Mouse (Mus musculus) ovary, postnatal 10 days (tissue): Measurements from ENCODE around the gene Atrnl1.

Experiments used
- DNase-seq: peaks from one replicate; pipeline ENCODE4 v3.0.0; 2022; ENCODE audit warnings: low spot score

The Atrnl1 gene

GRCm38 (mm10) chr19:57926164-57926860, 315.5 kb downstream of the Atrnl1 start:
- DNase-seq = no peak

DNA sequence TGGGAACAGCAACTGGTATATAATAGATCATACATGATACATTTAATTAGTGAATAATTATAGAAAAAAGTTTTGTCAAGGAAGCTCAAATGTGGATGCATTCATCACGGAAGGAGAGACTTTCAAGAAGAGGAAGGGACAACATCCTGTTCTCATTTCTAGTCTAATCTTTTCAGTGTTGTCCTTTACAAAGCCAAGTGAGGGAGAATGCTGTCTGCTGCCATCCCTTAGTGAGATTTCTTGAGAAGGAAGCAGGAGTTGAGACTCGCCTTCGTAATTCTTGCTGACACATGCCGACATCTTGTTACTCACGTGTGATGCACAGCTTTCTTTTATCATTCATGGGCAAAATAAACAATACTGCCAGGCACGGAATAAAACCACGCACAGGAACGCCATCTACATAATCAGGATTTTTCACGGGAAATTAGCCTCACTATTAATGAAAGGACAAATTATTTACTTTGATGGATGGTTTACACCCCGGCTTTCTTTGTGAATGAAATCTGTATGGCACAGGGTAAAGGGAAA, 316.2 kb downstream of the Atrnl1 start:
- no peak for DNase-seq

GRCm38 (mm10) chr19:57927566-57928523, 317.0 kb downstream of the Atrnl1 start:
- no peak for DNase-seq

DNA sequence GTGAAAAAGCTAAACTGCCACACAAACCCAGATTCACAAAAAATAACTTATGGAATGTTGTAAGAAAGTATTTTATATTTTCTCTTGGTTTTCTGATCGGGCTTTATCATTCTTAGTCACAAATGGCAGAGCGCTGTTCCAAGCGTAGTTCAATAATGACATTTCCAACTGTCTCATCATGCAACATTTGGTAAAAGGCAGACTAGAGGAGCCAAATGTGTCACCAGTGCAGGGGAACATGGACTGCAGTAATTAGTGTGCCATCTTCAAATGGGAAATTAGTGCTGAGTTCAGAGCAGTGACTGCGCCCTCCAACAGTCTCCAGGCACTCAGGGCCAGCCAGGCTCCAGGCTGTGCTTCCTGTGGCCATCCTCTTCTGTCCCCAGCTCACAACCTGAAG, 320.8 kb downstream of the Atrnl1 start:
- no peak for DNase-seq

GRCm38 (mm10) chr19:57936865-57937264, 326.0 kb downstream of the Atrnl1 start:
- DNase-seq = no peak

DNA sequence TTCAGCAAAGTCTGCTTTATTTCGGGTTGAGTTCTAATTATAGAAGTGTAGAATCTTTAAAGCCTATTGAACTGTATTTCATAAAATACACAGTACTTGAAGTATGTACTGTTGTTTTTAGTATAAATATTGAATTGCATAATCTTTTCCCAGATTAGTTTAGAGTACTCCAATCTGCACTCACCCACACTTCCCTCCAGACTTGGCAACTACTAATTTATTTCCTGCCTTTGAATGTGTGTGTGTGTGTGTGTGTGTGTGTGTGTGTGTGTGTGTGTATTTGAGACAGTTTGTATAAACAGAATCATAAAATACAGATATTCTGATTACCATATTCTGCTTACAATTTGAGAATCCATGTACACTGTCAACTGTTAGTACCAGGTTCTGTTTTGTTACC, 328.3 kb downstream of the Atrnl1 start:
- no peak for DNase-seq

DNA sequence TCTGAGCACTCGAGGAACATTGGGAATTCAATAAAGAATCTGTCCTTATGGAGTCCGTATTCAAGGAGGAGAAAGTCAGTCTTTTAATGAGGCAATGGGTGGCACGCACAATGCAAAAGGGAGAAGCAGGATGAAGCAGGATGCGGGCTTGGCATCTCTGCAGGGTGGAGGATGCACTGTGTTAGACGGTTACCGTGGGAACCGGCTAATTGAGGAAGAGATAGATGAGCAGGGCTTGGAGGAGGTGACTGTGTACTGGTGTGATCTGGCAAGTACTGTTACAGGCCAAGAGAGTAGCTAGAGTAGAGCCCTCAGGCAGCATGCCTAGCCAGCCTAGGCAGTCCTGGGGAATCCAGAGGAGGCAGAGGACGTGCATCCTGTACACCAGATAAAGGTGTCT, 330.7 kb downstream of the Atrnl1 start:
- no peak for DNase-seq

DNA sequence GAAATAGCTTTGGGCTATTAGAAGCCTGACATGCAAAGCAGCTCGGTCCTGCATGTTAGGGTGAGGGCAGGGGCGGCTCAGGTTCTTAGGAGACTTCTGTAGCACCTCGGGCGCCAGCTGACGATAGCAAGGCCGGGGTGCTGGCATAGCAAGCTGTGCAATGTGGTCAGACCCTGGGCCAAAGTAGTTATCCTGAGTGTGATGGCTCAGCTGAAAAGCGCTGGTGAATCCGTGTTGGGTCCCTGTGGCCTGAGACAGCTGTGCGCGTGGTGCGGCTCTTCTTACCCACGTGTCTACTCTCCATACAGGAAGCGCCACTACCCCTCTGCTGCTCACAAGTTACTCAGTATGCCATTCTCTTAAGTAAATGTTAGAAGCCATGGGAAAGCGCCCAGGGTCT, 331.4 kb downstream of the Atrnl1 start:
- no peak for DNase-seq

GRCm38 (mm10) chr19:57943308-57943707, 332.5 kb downstream of the Atrnl1 start:
- no peak for DNase-seq

DNA sequence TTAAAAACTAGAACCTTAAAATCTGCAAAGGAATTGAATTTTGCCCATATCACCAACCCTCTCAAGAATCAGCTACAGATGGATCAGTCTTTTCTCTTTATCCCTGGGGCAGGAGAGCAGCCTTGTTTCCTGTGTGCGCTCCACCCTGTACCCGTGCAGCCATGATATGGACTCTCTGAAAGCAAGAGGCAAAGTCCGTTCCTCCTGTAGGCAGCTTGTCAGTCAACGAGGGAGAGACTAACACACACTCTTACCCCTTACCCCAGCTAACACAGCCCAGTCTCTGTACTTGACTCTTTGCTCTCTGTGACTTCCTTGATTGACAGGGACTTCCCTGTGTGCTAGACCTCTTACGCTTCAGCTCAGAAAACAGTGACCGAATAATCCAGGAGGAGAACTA, 333.8 kb downstream of the Atrnl1 start:
- DNase-seq = no peak

DNA sequence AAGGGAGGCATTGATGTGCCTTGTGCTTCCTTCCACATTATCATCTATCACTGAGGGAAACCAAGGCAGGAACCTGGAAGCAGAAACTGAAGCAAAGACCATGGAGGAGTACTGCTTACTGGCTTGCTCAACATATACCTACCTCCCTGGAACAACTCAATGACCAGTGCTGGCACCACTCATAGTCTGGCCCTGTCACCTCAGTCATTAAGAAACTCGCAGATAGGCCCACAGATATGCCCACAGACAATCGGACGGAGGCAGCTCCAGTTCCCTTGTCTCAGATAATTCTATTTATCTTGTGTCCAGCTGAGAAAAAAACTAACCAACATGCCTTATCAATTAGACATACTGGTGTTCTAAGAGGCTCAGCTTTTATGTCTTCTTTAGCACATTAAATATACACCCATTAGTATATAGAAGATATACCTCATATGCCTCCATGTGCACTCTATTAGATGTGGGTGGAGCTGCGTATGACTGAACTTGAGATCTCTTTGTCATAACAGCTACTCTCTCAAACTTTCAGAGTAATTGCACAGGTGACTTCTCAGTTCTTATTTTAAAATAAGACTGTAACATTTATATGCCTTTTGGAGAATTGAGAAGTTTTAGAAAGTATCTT, 334.9 kb downstream of the Atrnl1 start:
- no peak for DNase-seq

- DNase-seq = no peak
Measured at GRCm38 (mm10) chr19:57948489-57948888, 337.7 kb downstream of the Atrnl1 start.

DNA sequence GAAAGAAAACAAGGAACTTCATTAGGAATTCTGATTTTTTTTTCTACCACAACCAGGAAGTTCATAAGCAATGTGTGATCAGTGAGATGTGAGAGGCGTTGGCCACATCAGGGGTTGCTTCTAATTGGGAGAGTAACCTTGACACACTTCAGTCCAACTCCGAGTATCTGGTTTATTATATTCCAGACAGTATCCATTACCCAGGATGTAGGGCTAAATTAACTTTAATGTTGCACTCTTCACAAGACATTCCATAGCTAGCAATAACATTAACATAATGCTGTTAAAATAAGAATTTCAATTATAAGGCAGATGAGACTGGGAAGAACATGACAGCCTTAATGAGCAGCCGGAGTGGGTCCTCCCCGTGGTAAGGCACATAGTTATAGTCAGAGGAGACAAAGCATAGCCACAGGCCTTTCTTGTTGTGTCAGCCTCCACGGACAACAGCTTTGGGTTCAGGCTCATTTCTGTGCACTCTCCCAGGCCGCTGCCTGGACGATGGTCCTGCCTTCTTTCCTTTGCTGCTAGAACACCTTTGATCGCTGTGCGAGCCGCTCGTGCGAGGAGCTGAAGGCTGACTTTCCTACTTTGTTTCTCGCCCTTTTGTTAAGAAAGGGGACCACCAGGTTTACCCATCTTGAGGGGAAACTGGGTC, 338.6 kb downstream of the Atrnl1 start:
- no peak for DNase-seq

GRCm38 (mm10) chr19:57954131-57954530, 343.3 kb downstream of the Atrnl1 start:
- DNase-seq = no peak

- no peak for DNase-seq
Measured at GRCm38 (mm10) chr19:57956459-57956858, 345.6 kb downstream of the Atrnl1 start.

- no peak for DNase-seq
Measured at GRCm38 (mm10) chr19:57957363-57957762, 346.5 kb downstream of the Atrnl1 start.

DNA sequence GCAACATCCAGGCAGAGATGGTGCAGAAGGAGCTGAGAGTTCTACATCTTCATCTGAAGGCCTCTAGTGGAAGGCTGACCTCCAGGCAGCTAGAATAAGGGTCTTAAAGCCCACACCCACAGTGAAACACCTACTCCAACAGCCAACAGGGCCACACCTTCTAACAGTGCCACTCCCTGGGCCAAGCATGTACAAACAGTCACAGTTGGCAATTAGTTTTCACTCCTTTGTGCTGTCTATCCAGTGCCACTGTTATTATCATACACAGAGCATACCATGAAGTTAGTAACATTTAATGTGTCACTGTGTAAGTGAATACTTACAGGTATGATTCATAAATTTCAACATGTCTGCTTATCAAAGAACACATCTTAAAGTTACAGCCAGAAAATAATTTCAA, 347.3 kb downstream of the Atrnl1 start:
- no peak for DNase-seq

GRCm38 (mm10) chr19:57958726-57959125, 347.9 kb downstream of the Atrnl1 start:
- DNase-seq = no peak

DNA sequence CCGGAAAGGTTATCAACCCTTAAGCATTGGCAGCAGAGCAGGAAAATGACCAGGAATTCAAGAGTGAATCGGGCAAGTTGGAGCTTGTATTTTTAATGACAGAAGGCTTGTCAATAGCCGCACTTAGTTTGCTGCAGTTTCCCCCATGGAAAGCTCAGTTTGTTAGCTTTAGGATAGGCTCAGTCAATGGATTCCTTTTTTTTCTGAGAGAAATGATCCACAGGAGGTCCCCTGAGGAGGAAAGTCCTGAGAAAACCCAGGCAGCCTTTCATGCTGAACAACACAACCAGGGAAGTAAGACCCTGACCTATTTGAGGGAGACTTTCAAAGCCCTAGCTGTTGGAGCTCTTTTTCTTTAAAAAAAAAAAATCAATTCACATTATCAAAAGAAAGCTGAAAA, 350.5 kb downstream of the Atrnl1 start:
- DNase-seq = no peak

- no peak for DNase-seq
Measured at GRCm38 (mm10) chr19:57961738-57962640, 351.2 kb downstream of the Atrnl1 start.

DNA sequence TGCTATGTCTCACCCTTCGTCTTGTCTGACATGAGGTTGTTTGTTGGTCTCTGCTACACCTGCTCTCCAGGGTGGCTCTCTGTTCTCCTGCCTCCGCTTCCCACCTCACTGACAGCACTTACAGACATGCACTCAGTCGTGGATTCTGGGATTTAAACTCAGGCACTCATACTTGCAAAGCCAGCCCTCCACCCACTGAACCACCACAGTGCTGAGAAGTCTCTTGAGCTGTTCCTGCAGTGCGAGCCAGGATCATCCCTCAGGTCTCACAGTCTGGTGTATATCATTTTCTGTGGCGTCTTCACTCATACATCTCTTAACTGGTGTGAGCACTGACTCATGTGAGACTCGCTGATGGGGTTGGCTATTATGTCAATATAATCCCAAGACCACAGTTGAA, 353.0 kb downstream of the Atrnl1 start:
- DNase-seq = no peak
